14 mouse cellular contexts compared by ENCODE assay signal in the genomic region with DNA sequence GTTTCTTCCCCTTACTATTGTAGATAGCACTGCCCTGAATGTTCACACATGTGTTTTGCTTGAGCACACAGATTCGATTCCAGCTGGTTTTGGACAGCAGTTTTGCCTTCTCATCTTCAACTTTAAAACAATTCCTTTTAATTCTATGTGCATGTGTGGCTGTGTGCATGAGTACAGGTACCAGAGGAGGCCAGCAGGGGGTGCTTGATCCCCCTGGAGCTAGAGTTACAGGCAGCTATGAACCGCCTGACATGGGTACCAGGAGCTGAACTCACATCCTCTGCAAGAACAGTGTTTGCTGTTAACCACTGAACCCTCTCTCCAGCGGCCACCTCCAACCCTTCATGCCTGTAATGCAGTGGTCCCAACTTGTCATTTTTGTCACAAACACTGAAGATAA. TPM values are rescaled to one million over a fixed set of nuclear protein-coding genes. Genes with fewer than 3 reads are reported as not detected.
DNase-seq lines count a peak whose midpoint lies in the region; ATAC-seq and TF ChIP-seq lines count a peak whose summit lies in the region.
"Had no signal": no experiment of that assay in that cellular context is flagged by ENCODE, and none has a peak within 500 bp of the region (broad histone marks: within the 10 kb centered on the region; RNA-seq: fewer than 3 reads in every experiment).

No protein-coding gene starts in this region.

- peaks cover 3% of the 10 kb centered on the region for H3K4me1 ChIP-seq in heart, adult 2 months (ENCODE audit: control insufficient read depth, insufficient read depth, low read length)
- peaks cover 15% of the 10 kb centered on the region for H3K4me1 ChIP-seq in heart, embryonic 12.5 days (replicated peaks)
- peaks cover 6% of the 10 kb centered on the region; the same call in 1 of the 2 replicates for H3K4me1 ChIP-seq in small intestine, adult 2 months (ENCODE audit: control insufficient read depth, insufficient read depth, insufficient read length, low read length)

- H3K36me3 ChIP-seq in heart, adult 2 months (ENCODE audit: control insufficient read depth, insufficient read depth, low read length) = no peaks in the 10 kb centered on the region
- peaks cover 67% of the 10 kb centered on the region for H3K36me3 ChIP-seq in heart, embryonic 12.5 days
- H3K36me3 ChIP-seq in small intestine, adult 2 months (ENCODE audit: control insufficient read depth, insufficient read depth, low read length) = peaks cover 36% of the 10 kb centered on the region

- 95% methylated on average over 3 of the region's 3 CpGs for whole genome bisulfite sequencing in heart, adult 2 months
- 89% methylated on average over 3 of the region's 3 CpGs for WGBS in heart, embryonic 12.5 days
- WGBS in small intestine, adult 2 months = 95% methylated on average over 3 of the region's 3 CpGs

- no peaks in the 10 kb centered on the region for H3K27me3 ChIP-seq in heart, adult 2 months (ENCODE audit: control insufficient read depth, insufficient read depth, low read length)
- no peaks in the 10 kb centered on the region for H3K27me3 ChIP-seq in heart, embryonic 12.5 days (replicated peaks)
- H3K27me3 ChIP-seq in small intestine, adult 2 months (ENCODE audit: control insufficient read depth, insufficient read depth, low read length) = no peaks in the 10 kb centered on the region
- H3K27me3 ChIP-seq: hindbrain, embryonic 12.5 days; limb, embryonic 12.5 days; midbrain, embryonic 12.5 days had no signal

- no peak for DNase-seq in heart, adult 2 months
- peak; percentile 18 for DNase-seq in lung, postnatal 14 days
- no peak for DNase-seq in lung, postnatal 25 days (ENCODE audit: low spot score)
- peak; percentile 8 for DNase-seq in Muller cell, postnatal 12 days (ENCODE audit: inconsistent ontology term)
- no peak for DNase-seq in layer of hippocampus, postnatal 14 days (ENCODE audit: low spot score in 2 of 2)
- DNase-seq: cerebellum, adult 9-10 months; gastrocnemius, postnatal 14 days had no signal

- no peak overlapping the region for H3K4me3 ChIP-seq in heart, adult 2 months
- H3K4me3 ChIP-seq in heart, embryonic 12.5 days = no peak overlapping the region
- H3K4me3 ChIP-seq in small intestine, adult 2 months (ENCODE audit: low read depth, low read length) = no peak overlapping the region
- H3K4me3 ChIP-seq: erythroblast, embryonic 14.5 days; hindbrain, embryonic 12.5 days; limb, embryonic 12.5 days; midbrain, embryonic 12.5 days had no signal

- H3K4me2 ChIP-seq in heart, embryonic 12.5 days = no peak overlapping the region
- H3K4me2 ChIP-seq: hindbrain, embryonic 12.5 days; limb, embryonic 12.5 days; midbrain, embryonic 12.5 days had no signal

- no peak for TF ChIP-seq POLR2A in heart, adult 2 months (IDR thresholded peaks at IDR 0.05; ENCODE audit: insufficient read depth, low read depth, low read length)
- TF ChIP-seq POLR2A in small intestine, adult 2 months (IDR thresholded peaks at IDR 0.05; ENCODE audit: low read depth, low read length) = no peak

- H3K27ac ChIP-seq in heart, adult 2 months = no peak overlapping the region
- H3K27ac ChIP-seq in heart, embryonic 12.5 days (ENCODE audit: poor library complexity, severe bottlenecking) = no peak overlapping the region
- no peak overlapping the region for H3K27ac ChIP-seq in small intestine, adult 2 months (ENCODE audit: insufficient read depth, low read depth, low read length)
- H3K27ac ChIP-seq: hindbrain, embryonic 12.5 days; limb, embryonic 12.5 days; midbrain, embryonic 12.5 days had no signal

- intact Hi-C loops in heart, adult 2 months (cut with DNase I) = no loop called here

- H3K9ac ChIP-seq in heart, adult 2 months (ENCODE audit: low read depth, low read length) = no peak overlapping the region
- no peak overlapping the region for H3K9ac ChIP-seq in heart, embryonic 12.5 days
- H3K9ac ChIP-seq: hindbrain, embryonic 12.5 days; limb, embryonic 12.5 days; midbrain, embryonic 12.5 days had no signal

- peak; percentile 53 for TF ChIP-seq CTCF in heart, adult 2 months (IDR thresholded peaks at IDR 0.05)
- peak; percentile 26; the same call in 1 of the 2 replicates for TF ChIP-seq CTCF in small intestine, adult 2 months (IDR thresholded peaks at IDR 0.05; ENCODE audit: extremely low read depth, insufficient read length, insufficient replicate concordance, low read depth, low read length)

- no peaks in the 10 kb centered on the region for H3K9me3 ChIP-seq in heart, embryonic 12.5 days (replicated peaks)
- H3K9me3 ChIP-seq: hindbrain, embryonic 12.5 days; limb, embryonic 12.5 days; midbrain, embryonic 12.5 days had no signal

- no peak for ATAC-seq in heart, embryonic 12.5 days (ENCODE audit: insufficient number of reproducible peaks, low FRiP score)
- ATAC-seq in activated CD4-positive, CD25-positive, alpha-beta regulatory T cell, adult 4 months = no peak

- no peak for TF ChIP-seq EP300 in heart, adult 2 months (IDR thresholded peaks at IDR 0.05; ENCODE audit: insufficient read depth, low read depth, low read length)

- no peaks in the 10 kb centered on the region for H3K79me2 ChIP-seq in heart, adult 2 months (replicated peaks; ENCODE audit: control insufficient read depth, insufficient read depth, low read length)

RNA-seq across cellular contexts. Expression of gene Tmem116, which starts 3.2 kb away (rescaled TPM):
- total RNA-seq in heart, adult 2 months (2021) = 10 to 100 TPM in 1 of 2 experiments, 1 to 10 TPM in 1; 10.0 to 12.6 TPM
- polyA plus RNA-seq in heart, adult 2 months (2012; rRNA removed) = 16.2 and 27.9 TPM in 2 replicates
- polyA plus RNA-seq in heart, embryonic 12.5 days (2016; fragmentation: Nextera tagmentation; extraction: Ambion mirVana) = 4.5 and 4.7 TPM in 2 replicates
- 0.70 and 7.2 TPM in 2 replicates for polyA plus RNA-seq in small intestine, adult 2 months (2012; rRNA removed)
- total RNA-seq in layer of hippocampus, postnatal 14 days (2021) = 10 to 100 TPM in 1 of 2 experiments, 1 to 10 TPM in 1; 5.7 to 11.3 TPM
- 1 to 10 TPM in 1 of 2 experiments, under 1 TPM in 1; 0.71 to 1.2 TPM for polyA plus RNA-seq in activated CD4-positive, CD25-positive, alpha-beta regulatory T cell, adult 4 months (2017; shearing (Covaris generic))

RNA-seq across cellular contexts. Expression of gene Erp29, which starts 3.9 kb away (rescaled TPM):
- total RNA-seq in heart, adult 2 months (2021) = 10 to 100 TPM; 67.6 to 73.3 TPM
- polyA plus RNA-seq in heart, adult 2 months (2012; rRNA removed) = 29.4 and 43.4 TPM in 2 replicates
- polyA plus RNA-seq in heart, embryonic 12.5 days (2016; fragmentation: Nextera tagmentation; extraction: Ambion mirVana) = 152 TPM in 2 replicates
- polyA plus RNA-seq in small intestine, adult 2 months (2012; rRNA removed) = 24.5 and 35.6 TPM in 2 replicates
- 100 to 1,000 TPM; 152 to 155 TPM for total RNA-seq in layer of hippocampus, postnatal 14 days (2021)
- polyA plus RNA-seq in activated CD4-positive, CD25-positive, alpha-beta regulatory T cell, adult 4 months (2017; shearing (Covaris generic)) = 10 to 100 TPM; 58.4 to 80.5 TPM

RNA-seq across cellular contexts. Expression of gene Naa25, which starts 50.7 kb away (rescaled TPM):
- total RNA-seq in heart, adult 2 months (2021) = 10 to 100 TPM; 21.3 to 22.5 TPM
- polyA plus RNA-seq in heart, adult 2 months (2012; rRNA removed) = 7.1 and 11.1 TPM in 2 replicates
- 37.5 and 39.1 TPM in 2 replicates for polyA plus RNA-seq in heart, embryonic 12.5 days (2016; fragmentation: Nextera tagmentation; extraction: Ambion mirVana)
- polyA plus RNA-seq in small intestine, adult 2 months (2012; rRNA removed) = 1.7 and 3.2 TPM in 2 replicates
- total RNA-seq in layer of hippocampus, postnatal 14 days (2021) = 10 to 100 TPM; 39.4 to 41.9 TPM
- polyA plus RNA-seq in activated CD4-positive, CD25-positive, alpha-beta regulatory T cell, adult 4 months (2017; shearing (Covaris generic)) = 10 to 100 TPM; 27.0 to 30.4 TPM

RNA-seq across cellular contexts. Expression of gene Adam1b, which starts 54.8 kb away (rescaled TPM):
- total RNA-seq in heart, adult 2 months (2021) = not detected
- polyA plus RNA-seq in heart, adult 2 months (2012; rRNA removed) = 0.04 TPM in 1 of 2 replicates, not detected in the other
- polyA plus RNA-seq in heart, embryonic 12.5 days (2016; fragmentation: Nextera tagmentation; extraction: Ambion mirVana) = 0.08 and 0.32 TPM in 2 replicates
- polyA plus RNA-seq in small intestine, adult 2 months (2012; rRNA removed) = not detected in 2 replicates
- total RNA-seq in layer of hippocampus, postnatal 14 days (2021) = under 1 TPM in 1 of 2 experiments, not detected in 1; 0.09 TPM
- polyA plus RNA-seq in activated CD4-positive, CD25-positive, alpha-beta regulatory T cell, adult 4 months (2017; shearing (Covaris generic)) = not detected
- total RNA-seq: gastrocnemius, postnatal 14 days had no signal
- polyA plus RNA-seq: erythroblast, embryonic 14.5 days; hindbrain, embryonic 12.5 days; midbrain, embryonic 12.5 days had no signal

Comparison
In these comparisons a context has a peak if more than half of its experiments do, and no peak if none do; other contexts are left out.
1. DNase-seq: peak in lung, postnatal 14 days (single experiment) and Muller cell, postnatal 12 days (single experiment); none in heart, adult 2 months (0 of 2), lung, postnatal 25 days (single experiment) and layer of hippocampus, postnatal 14 days (0 of 2).